Mouse (Mus musculus): Measurements from ENCODE around the gene Tmem171. TPM values are rescaled to one million over a fixed set of nuclear protein-coding genes. Genes with fewer than 3 reads are reported as not detected.

Tmem171 gene
- total RNA-seq (2023): not detected

DNA sequence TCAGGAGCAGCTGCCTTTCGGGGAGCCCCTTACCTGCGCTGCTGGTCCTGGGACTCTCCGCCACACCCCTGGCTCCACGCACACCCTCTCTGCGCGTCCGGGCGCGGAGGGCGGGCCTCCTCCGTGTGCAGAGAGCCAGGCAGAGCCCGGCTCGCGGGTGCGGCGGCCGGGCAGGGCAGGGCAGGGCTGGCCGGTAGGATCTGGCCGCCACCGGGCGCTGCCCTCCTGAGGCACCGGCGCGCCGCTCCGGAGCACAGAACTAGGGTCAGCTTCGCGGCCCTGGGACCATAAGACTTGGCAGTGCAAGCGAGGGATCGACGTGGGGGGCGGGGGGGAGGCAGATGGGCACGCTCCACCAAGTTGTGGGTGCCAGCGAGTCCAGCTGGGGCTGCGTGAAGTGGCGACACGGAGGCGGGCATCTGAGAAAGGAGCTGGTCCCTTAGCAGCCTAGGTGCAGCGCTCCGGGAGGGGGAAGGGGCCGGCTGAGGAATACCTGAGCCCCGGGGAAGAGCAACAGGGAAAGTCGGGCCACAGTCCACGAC is at the start of gene Tmem171:
TSS of gene Tmem171 (minus strand) at position 62 of the 542 bp plus-strand sequence.

GRCm38 (mm10) chr13:98637145-98637544 is 57.5 kb downstream of the Tmem171 start, which contains the start of gene Tmem174:
TSS of gene Tmem174 (minus strand) at chr13:98637410.

Other genes starting within 250 kb of the Tmem171 start
- not detected for gene Gm10320, start 202.8 kb downstream of the Tmem171 start, total RNA-seq (2023)
- gene Tmem174, start 57.4 kb downstream of the Tmem171 start, total RNA-seq (2023): not detected
- 100 to 1,000 TPM; 132 to 135 TPM for gene Fcho2, start 120.6 kb upstream of the Tmem171 start, total RNA-seq (2023)
- gene Tnpo1, start 231.6 kb upstream of the Tmem171 start, total RNA-seq (2023): 10 to 100 TPM; 74.1 to 79.5 TPM

All from neutrophil, adult 59 days (primary cell).